Mouse (Mus musculus) kidney, postnatal 0 days (tissue): ENCODE data around the gene Gm10644. TPM values are rescaled to one million over a fixed set of nuclear protein-coding genes. Genes with fewer than 3 reads are reported as not detected.

Experiments
- ATAC-seq: fragments of 200-750 bp; cut with Nextera tagmentation; replicated peaks from 2 replicates; pipeline ENCODE4 v1.8.0; 2017; ENCODE audit warnings: low read depth, moderate number of reproducible peaks, moderate TSS enrichment, moderate library complexity; ENCODE audit not compliant: low FRiP score
- DNase-seq: peaks from one replicate; pipeline ENCODE4 v3.0.0-alpha.2; 2016; ENCODE audit warnings: low spot score
- H3K27ac ChIP-seq: fragments of 300-500 bp; sonication (generic); 2 replicates; pipeline ENCODE4 v1.5.1; 2014; ENCODE audit warnings: mild to moderate bottlenecking
- H3K27me3 ChIP-seq: fragments of 300-500 bp; sonication (generic); 2 replicates; pipeline ENCODE4 v1.6.1; 2014; ENCODE audit warnings: low read length, mixed read lengths; ENCODE audit not compliant: insufficient read depth
- H3K36me3 ChIP-seq: fragments of 300-500 bp; sonication (generic); 2 replicates; pipeline ENCODE4 v1.6.1; 2014; ENCODE audit warnings: low read length, mixed read lengths; ENCODE audit not compliant: insufficient read depth
- H3K4me1 ChIP-seq: fragments of 300-500 bp; sonication (generic); replicated peaks from 2 replicates; pipeline ENCODE4 v1.6.1; 2014; ENCODE audit warnings: antibody characterized with exemption, low read length, mixed read lengths; ENCODE audit not compliant: insufficient read depth
- H3K4me2 ChIP-seq: fragments of 300-500 bp; sonication (generic); 2 replicates; pipeline ENCODE4 v1.6.1; 2014; ENCODE audit warnings: mild to moderate bottlenecking, low read length, moderate library complexity, mixed read lengths
- H3K4me3 ChIP-seq: fragments of 300-500 bp; sonication (generic); replicated peaks from 2 replicates; pipeline ENCODE4 v1.5.1; 2014; ENCODE audit warnings: low read depth, low read length
- H3K9ac ChIP-seq: fragments of 300-500 bp; sonication (generic); 2 replicates; pipeline ENCODE4 v1.6.1; 2014; ENCODE audit warnings: low read depth, low read length
- H3K9me3 ChIP-seq: fragments of 300-500 bp; sonication (generic); replicated peaks from 2 replicates; pipeline ENCODE4 v1.6.1; 2016; ENCODE audit warnings: low read length, inconsistent platforms, mixed read lengths
- CTCF ChIP-seq: IDR thresholded peaks from 2 replicates; pipeline ENCODE4 v1.5.1; 2016; ENCODE audit warnings: antibody characterized with exemption, low read depth, mild to moderate bottlenecking, moderate library complexity
- WGBS: fragments of 180-500 bp; shearing (Covaris S2); extraction: QIAGEN DNeasy Blood & Tissue Kit; methylation state at CpG from one replicate; pipeline ENCODE4 v1.1.7; 2014; 5-methylcytosine and 5-hydroxymethylcytosine counted together
- polyA plus RNA-seq: library from polyadenylated mRNA; unstranded; fragments of >200 nt; fragmentation: Nextera tagmentation; extraction: Ambion mirVana; gene quantifications from 2 replicates; pipeline ENCODE4 v1.2.1, GENCODE M21; 2015

Gene Gm10644
- polyA plus RNA-seq, 1 experiment from 2014 or later = 0.47 TPM

DNA sequence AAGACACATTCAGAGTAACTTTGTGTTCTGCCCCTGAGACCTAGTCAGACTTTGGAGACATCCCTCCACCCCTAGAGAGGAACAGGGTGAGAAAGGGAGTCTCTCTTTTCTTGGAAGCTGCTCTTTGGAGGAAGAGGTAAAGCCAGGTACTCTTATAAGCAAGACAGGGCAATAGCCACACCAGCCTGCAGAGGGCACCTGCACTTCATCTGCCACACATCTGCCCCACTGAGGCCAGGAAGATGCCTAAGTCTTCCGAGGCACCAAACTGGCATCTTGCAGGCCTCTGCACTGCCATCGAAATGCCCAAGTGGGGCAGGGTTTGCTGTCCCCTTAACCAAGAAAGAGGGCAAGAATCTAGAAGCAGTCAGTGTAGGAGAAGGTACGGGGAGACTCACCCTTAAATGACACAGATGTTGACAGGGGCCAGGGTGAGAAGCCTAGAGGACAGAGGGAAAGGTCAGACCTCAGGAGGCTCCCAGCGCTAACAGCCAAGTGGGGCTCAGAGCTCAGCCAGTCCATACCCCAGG is 21.2 kb upstream of the Gm10644 start:
- Histone ChIP-seq H3K4me2 (no peak overlapping the region), H3K27ac (no peak overlapping the region), H3K4me3 (no peak overlapping the region), H3K9me3 (no peaks in the 10 kb centered on the region), H3K27me3 (no peaks in the 10 kb centered on the region), H3K4me1 (peaks cover 14% of the 10 kb centered on the region), H3K36me3 (peaks cover 8% of the 10 kb centered on the region; the same call in 1 of the 2 replicates), H3K9ac (no peak overlapping the region)
- ATAC-seq (no peak), DNase-seq (no peak)
- WGBS = 79% methylated on average over 4 of the region's 4 CpGs
- peak; percentile 41; the same call in 1 of the 2 replicates for TF ChIP-seq CTCF

DNA sequence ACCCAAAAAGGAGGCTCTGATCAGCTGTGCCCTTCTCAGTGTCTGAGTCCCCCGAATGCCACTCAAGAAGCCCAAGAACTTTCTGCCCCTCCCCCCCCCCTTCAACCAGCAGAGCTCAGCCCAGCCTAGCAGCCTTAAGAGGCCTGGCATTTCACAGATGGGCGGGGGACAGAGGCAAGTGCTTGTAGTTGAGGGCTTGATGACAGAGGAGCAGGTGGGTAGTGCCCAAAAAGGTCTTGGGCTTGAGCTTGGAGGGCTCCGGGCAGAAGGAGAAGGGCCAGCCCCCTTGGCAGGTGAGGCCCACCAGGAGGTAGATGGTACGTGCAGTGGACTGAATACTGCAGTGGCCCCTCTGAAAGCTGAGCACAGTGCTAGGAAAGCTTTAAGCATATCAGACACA is 19.5 kb upstream of the Gm10644 start:
- no peaks in the 10 kb centered on the region for H3K9me3 ChIP-seq
- no peak overlapping the region for H3K4me3 ChIP-seq
- DNase-seq (no peak), ATAC-seq (no peak)
- no peaks in the 10 kb centered on the region for H3K27me3 ChIP-seq
- no peak overlapping the region for H3K27ac ChIP-seq
- peak overlapping the region; percentile 67; the same call in 1 of the 2 replicates for H3K9ac ChIP-seq
- 86% methylated on average over 4 of the region's 4 CpGs for WGBS
- TF ChIP-seq CTCF = no peak
- no peaks in the 10 kb centered on the region for H3K36me3 ChIP-seq
- H3K4me1 ChIP-seq = peaks cover 14% of the 10 kb centered on the region
- H3K4me2 ChIP-seq = peak overlapping the region; percentile 94; the same call in 1 of the 2 replicates

DNA sequence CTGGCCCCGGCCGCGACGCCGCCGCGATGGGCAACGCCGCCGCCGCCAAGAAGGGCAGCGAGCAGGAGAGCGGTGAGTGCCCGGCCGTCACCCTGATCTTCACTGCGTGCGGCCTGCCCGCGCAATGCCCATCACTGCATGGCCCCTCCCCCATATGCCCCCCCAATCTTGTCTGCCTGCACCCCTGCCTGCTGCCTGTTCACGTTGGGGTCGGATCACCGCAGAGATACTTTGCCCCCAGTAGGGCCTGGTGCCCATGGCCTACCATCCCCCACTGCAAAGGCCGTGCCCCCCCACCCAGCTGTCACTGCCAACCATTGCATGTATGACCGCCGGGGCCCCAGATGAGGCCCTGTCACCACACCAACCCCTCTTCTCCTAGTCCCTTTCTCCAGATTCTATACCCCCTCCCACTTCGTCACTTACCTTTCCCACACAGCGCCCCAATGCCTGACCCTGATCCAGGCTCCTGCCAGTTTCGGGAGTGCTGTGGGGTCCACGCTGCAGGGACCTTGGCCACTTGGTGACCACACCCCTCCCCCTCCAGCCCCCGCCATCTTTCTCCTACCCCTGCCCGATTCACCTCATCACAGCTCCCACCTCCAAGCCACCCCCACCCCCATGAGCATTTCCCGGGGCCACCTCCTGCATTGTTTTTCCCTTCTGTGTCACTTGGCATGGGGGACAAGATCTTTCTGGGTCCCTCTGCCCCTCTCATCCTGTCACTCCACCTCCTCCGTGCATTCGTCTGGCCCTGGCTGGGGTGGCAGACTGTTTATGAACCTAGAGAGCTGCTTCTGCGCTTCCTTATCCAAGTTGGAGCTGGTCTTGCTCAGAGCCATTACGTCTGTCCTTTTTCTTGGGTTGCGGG is 18.4 kb upstream of the Gm10644 start:
- Histone ChIP-seq H3K9me3 (no peaks in the 10 kb centered on the region), H3K4me3 (peak overlapping the region; percentile 79), H3K27ac (peak overlapping the region; percentile 43; the same call in 1 of the 2 replicates), H3K36me3 (no peaks in the 10 kb centered on the region), H3K4me1 (peaks cover 14% of the 10 kb centered on the region), H3K27me3 (no peaks in the 10 kb centered on the region), H3K4me2 (peak overlapping the region; percentile 94), H3K9ac (peak overlapping the region; percentile 67)
- no peak for TF ChIP-seq CTCF
- ATAC-seq (no peak), DNase-seq (peak; percentile 15)
- 3% methylated on average over 37 of the region's 37 CpGs for WGBS

DNA sequence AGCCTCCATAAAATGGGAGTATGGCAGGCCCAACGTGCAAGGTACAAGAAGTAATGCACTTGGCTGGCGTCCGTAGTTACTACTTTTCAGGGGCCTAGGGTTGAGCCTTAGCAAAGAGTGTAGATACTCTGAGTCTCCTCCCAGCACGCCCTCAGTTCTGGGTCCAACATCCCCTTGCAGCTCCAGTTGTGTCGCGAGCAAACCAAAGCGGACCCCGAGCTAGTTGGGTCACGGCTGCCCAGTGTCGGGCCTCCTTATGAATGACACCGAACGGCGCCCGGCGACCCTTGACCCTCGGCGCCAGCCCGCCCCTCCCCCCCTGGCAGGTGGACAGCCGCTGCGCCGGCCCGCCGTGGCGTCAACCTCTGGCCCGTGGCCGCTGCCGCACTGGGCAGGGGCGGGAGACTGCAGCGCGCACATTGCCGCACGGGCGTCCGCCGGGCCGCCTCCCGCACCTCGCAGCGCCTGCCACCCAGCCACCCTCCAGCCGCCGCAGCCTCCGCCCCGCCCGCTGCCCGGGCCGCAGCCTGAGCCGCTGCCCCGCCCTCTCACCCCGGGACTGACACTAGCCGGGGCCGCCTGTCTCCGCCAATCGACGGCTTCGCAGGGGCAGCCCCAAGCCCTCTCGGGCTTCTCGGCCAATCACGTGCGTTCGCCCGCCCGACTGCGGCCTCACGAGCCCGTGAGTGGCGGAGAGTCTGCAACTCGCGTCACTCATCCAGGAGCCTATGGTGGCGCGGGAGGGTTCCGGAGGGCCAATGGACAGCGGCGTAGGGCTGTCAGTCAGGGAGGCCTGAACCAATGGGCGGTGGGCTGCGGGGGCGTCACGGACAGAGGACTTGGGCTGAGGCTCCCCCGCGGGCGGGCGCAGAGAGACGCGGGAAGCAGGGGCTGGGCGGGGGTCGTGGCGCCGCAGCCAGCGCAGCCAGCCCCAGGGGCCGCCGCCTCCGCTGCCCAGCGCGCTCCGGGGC is 17.4 kb upstream of the Gm10644 start, which contains the start of gene Prkaca:
Prkaca (plus strand) TSS at position 844 of the 971 bp plus-strand sequence.
- DNase-seq (peak; percentile 99), ATAC-seq (peak; percentile 99)
- peak within 1 kb of the TSS; percentile 79 for H3K4me3 ChIP-seq
- peak within 1 kb of the TSS; percentile 70 for H3K9ac ChIP-seq
- H3K4me2 ChIP-seq = peak within 1 kb of the TSS; percentile 94
- WGBS = under 1% methylated on average over 91 of the region's 94 CpGs
- H3K4me1 ChIP-seq = peaks cover 6% of the 10 kb centered on the region
- no peaks in the 10 kb centered on the region for H3K27me3 ChIP-seq
- H3K27ac ChIP-seq = peak within 1 kb of the TSS; percentile 43; the same call in 1 of the 2 replicates
- H3K36me3 ChIP-seq = peaks cover 4% of the 10 kb centered on the region; the same call in 1 of the 2 replicates
- no peak for TF ChIP-seq CTCF
- no peaks in the 10 kb centered on the region for H3K9me3 ChIP-seq

DNA sequence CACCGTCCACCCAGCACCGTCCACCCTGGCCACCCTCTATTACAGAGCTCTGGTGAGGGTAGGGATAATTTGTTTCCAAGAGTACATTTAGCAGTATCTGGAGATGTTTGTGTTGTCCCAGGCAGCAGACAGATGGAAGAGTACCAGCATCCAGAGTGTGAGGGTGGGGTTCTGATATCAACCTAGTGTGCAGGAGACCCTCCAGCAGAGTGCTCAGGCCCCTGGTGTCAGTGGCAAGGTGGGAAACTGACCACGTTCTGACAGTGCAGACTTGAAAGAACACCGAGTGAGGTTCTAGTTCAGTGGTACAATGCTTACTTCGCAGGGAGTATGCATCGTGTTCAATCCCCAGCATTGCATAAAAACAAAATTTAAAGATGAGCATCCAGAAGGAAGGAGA is 16.7 kb upstream of the Gm10644 start:
- Histone ChIP-seq H3K4me1 (no peaks in the 10 kb centered on the region; the same call in 1 of the 2 replicates), H3K4me2 (peak overlapping the region; percentile 94; the same call in 1 of the 2 replicates), H3K9ac (peak overlapping the region; percentile 70; the same call in 1 of the 2 replicates), H3K9me3 (no peaks in the 10 kb centered on the region), H3K36me3 (peaks cover 4% of the 10 kb centered on the region; the same call in 1 of the 2 replicates), H3K27ac (0 out of 2 replicates have a peak overlapping the region, but pooled peaks have one; percentile 37), H3K27me3 (no peaks in the 10 kb centered on the region), H3K4me3 (peak overlapping the region; percentile 79; the same call in 1 of the 2 replicates)
- DNase-seq (no peak), ATAC-seq (no peak)
- WGBS = 81% methylated on average over 6 of the region's 6 CpGs
- TF ChIP-seq CTCF = no peak
